Mouse (Mus musculus) limb, embryonic 14.5 days (tissue): ENCODE measurements around the gene Cplx3. TPM values are rescaled to one million over a fixed set of nuclear protein-coding genes. Genes with fewer than 3 reads are reported as not detected.

Experiments used
- ATAC-seq: fragments of 200-750 bp; cut with Nextera tagmentation; 2 replicates; pipeline ENCODE4 v1.8.0; 2017; ENCODE audit warnings: low read depth, moderate number of reproducible peaks, moderate TSS enrichment; ENCODE audit not compliant: low FRiP score
- DNase-seq: peaks from one replicate; pipeline ENCODE4 v3.0.0-alpha.2; 2015; ENCODE audit warnings: low spot score
- H3K27ac ChIP-seq: fragments of 300-500 bp; sonication (generic); replicated peaks from 2 replicates; pipeline ENCODE4 v1.5.1; 2014; ENCODE audit warnings: low read depth, mild to moderate bottlenecking, low read length, moderate library complexity, mixed read lengths
- H3K27me3 ChIP-seq: fragments of 300-500 bp; sonication (generic); 2 replicates; pipeline ENCODE4 v1.6.1; 2014; ENCODE audit warnings: low read length, mixed read lengths; ENCODE audit not compliant: control insufficient read depth, insufficient read depth
- H3K36me3 ChIP-seq: fragments of 300-500 bp; sonication (generic); 2 replicates; pipeline ENCODE4 v1.6.1; 2014; ENCODE audit warnings: mild to moderate bottlenecking, low read length, moderate library complexity, mixed read lengths; ENCODE audit not compliant: control insufficient read depth, insufficient read depth
- H3K4me1 ChIP-seq: fragments of 300-500 bp; sonication (generic); 2 replicates; pipeline ENCODE4 v1.6.1; 2014; ENCODE audit warnings: antibody characterized with exemption, low read length, mixed read lengths; ENCODE audit not compliant: control insufficient read depth, insufficient read depth
- H3K4me2 ChIP-seq: fragments of 300-500 bp; sonication (generic); replicated peaks from 2 replicates; pipeline ENCODE4 v1.6.1; 2014; ENCODE audit warnings: low read depth, mild to moderate bottlenecking, low read length, moderate library complexity; ENCODE audit not compliant: severe bottlenecking
- H3K4me3 ChIP-seq: fragments of 300-500 bp; sonication (generic); replicated peaks from 2 replicates; pipeline ENCODE4 v1.5.1; 2014; ENCODE audit warnings: low read length
- H3K9ac ChIP-seq: fragments of 300-500 bp; sonication (generic); 2 replicates; pipeline ENCODE4 v1.6.1; 2014; ENCODE audit warnings: mild to moderate bottlenecking, low read depth, low read length, moderate library complexity; ENCODE audit not compliant: severe bottlenecking
- H3K9me3 ChIP-seq: fragments of 300-500 bp; sonication (generic); 2 replicates; pipeline ENCODE4 v1.6.1; 2016; ENCODE audit warnings: low read length; ENCODE audit not compliant: control insufficient read depth
- POLR2A ChIP-seq: fragments of 200-500 bp; IDR thresholded peaks from 2 replicates; pipeline ENCODE4 v1.8.0; 2012; ENCODE audit warnings: inconsistent platforms, mild to moderate bottlenecking, moderate library complexity, borderline replicate concordance; ENCODE audit not compliant: insufficient read depth, insufficient read length; ENCODE audit errors: extremely low read depth
- WGBS: fragments of 180-500 bp; shearing (Covaris S2); extraction: QIAGEN DNeasy Blood & Tissue Kit; methylation state at CpG from one replicate; pipeline ENCODE4 v1.1.7; 2014; 5-methylcytosine and 5-hydroxymethylcytosine counted together
- polyA plus RNA-seq, 2 experiments: library from polyadenylated mRNA; depleted of rRNA in 1 of 2; stranded (reverse) in 1 of 2; unstranded in 1 of 2; fragments of >200 nt; fragmentation: Nextera tagmentation in 1 of 2; extraction: Ambion mirVana in 1 of 2; gene quantifications; 2 replicates each; pipeline versions ENCODE4 v1.2.1 to v1.2.3; 2012 to 2014

Cplx3 gene
- polyA plus RNA-seq, 2 experiments, result not detected

DNA sequence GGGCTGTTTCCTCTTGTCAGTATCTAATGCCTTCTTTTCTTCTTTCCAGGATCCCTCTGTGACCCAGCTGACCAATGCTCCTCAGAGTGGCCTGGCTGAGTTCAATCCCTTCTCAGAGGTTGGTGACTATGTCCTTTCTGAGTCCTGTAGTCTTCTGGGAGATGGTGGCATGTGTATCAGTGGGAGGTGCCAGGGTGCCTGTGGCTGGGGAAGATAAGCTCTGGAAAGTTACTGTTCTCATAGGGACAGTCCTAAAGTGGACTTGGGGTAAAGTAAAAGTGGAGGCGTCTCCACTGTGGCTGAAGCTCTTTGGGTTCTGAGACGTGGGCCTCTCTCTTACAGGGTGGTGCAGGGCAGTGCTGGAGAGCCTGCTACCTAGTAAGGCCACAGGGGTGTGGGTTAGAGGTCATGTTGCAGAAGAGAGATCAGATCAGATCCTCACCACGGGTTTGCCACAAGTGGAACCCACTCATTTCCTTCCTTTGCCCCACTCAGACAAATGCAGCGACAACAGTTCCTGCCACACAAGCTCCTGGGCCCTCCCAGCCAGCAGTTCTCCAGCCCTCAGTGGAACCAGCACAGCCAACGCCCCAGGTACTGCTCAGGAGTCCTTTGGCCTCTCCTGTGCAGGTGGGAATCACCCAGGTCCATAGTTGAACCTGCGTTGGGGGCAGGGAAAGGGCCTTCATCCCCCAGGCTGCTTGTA lies 28.8 kb downstream of the Cplx3 start:
- H3K27me3 ChIP-seq, result no peaks in the 10 kb centered on the region
- no peak overlapping the region for H3K4me2 ChIP-seq
- H3K4me1 ChIP-seq, result no peaks in the 10 kb centered on the region
- no peak overlapping the region for H3K9ac ChIP-seq
- peaks cover 53% of the 10 kb centered on the region for H3K36me3 ChIP-seq
- no peak for TF ChIP-seq POLR2A
- ATAC-seq, result no peak
- no peak overlapping the region for H3K27ac ChIP-seq
- DNase-seq, result no peak
- H3K9me3 ChIP-seq, result no peaks in the 10 kb centered on the region
- no peak overlapping the region for H3K4me3 ChIP-seq
- WGBS, result 82% methylated on average over 6 of the region's 6 CpGs

DNA sequence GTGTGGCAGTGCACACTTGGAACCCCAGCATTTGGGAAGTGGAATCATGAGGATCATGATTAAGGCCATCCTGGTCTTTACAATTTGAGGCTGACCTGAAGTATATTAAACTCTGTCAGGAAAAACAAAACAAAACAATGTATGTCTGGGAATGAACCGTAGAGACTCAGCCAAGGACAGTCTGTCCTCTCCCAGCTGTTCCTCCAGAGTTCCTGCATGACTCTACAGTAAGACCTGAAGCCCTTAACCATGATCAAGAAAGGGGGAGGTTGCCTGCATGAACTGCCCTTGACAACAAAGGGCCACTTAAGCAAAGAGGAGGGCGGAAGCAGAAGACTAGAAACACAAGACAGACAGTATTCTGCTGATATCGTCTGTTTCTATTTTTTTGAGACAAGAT lies 30.5 kb downstream of the Cplx3 start:
- Histone ChIP-seq H3K36me3 (peaks cover 36% of the 10 kb centered on the region), H3K4me1 (no peaks in the 10 kb centered on the region), H3K27me3 (no peaks in the 10 kb centered on the region), H3K4me2 (no peak overlapping the region), H3K9ac (no peak overlapping the region), H3K9me3 (no peaks in the 10 kb centered on the region), H3K4me3 (no peak overlapping the region), H3K27ac (no peak overlapping the region)
- DNase-seq, result no peak
- no peak for TF ChIP-seq POLR2A
- WGBS, result 80% methylated on average over 3 of the region's 3 CpGs
- ATAC-seq, result no peak

DNA sequence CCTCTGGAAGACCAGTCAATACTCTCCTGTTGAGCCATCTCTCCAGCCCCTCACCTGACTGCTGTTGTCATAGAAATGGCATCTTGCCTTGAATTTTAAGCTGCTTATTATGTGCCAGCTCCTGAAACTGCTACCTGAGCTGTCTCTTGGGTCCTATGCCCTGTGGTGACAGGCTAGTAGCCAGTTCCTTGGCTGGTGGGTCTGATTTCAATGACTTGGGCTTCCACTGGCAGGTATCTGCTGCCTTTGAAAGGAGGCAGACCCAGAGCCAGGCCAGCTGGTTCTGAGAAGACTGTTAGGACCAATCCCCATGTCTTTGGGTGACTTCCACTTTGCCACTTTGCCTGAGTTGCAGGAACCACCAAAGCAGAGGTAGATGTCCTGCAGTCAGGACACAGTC lies 31.7 kb downstream of the Cplx3 start:
- no peak overlapping the region for H3K9ac ChIP-seq
- H3K4me1 ChIP-seq, result no peaks in the 10 kb centered on the region
- H3K27ac ChIP-seq, result no peak overlapping the region
- H3K4me3 ChIP-seq, result no peak overlapping the region
- DNase-seq (no peak), ATAC-seq (no peak)
- H3K36me3 ChIP-seq, result peaks cover 32% of the 10 kb centered on the region
- H3K27me3 ChIP-seq, result no peaks in the 10 kb centered on the region
- H3K9me3 ChIP-seq, result no peaks in the 10 kb centered on the region
- no peak overlapping the region for H3K4me2 ChIP-seq
- TF ChIP-seq POLR2A, result no peak

DNA sequence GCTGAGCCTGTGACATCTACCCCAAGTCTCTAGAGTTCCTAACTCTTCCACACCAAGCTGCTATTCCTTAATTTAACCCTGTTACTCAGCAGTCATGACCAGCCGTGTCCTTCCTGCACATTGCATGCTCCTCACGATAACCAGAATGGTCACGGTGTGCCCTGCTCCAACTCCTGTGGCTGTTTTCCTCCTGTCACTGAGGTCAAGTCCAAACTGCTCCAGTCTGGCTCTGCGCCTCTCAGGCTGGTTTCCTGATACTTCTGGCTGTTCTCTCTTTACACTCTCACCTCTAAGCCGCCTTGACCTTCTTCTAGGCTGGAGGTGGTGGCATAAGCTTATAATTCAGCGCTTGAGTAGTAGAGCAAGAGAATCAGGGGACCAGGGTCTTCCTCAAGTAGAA lies 37.6 kb downstream of the Cplx3 start:
- 92% methylated on average over 6 of the region's 6 CpGs for WGBS
- DNase-seq (no peak), ATAC-seq (no peak)
- no peak overlapping the region for H3K27ac ChIP-seq
- TF ChIP-seq POLR2A, result no peak
- no peaks in the 10 kb centered on the region for H3K27me3 ChIP-seq
- H3K36me3 ChIP-seq, result peaks cover 25% of the 10 kb centered on the region
- no peaks in the 10 kb centered on the region for H3K9me3 ChIP-seq
- H3K9ac ChIP-seq, result no peak overlapping the region
- H3K4me1 ChIP-seq, result peaks cover 12% of the 10 kb centered on the region; the same call in 1 of the 2 replicates
- no peak overlapping the region for H3K4me2 ChIP-seq
- H3K4me3 ChIP-seq, result no peak overlapping the region

DNA sequence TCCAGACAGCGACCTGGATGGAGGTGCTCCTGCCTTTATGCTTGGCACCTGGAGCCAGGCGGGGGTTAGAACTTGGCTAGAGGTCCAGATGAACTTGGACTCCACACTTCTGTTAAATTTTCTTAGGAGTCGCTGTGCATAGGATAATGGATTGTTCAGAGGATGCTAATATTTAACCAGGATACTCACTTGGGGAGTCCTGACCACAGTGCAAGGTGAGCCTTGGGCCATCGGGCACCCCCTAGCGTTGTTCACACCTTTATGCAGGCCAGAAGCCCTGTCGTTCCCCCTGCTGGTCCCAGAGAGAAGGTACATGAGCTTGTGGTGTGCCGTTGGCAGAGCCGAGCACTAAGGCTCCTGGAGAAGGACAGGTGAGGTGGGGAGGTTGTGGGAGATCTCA lies 39.2 kb downstream of the Cplx3 start:
- DNase-seq (no peak), ATAC-seq (no peak)
- Histone ChIP-seq H3K27ac (peak overlapping the region; percentile 81), H3K4me3 (no peak overlapping the region), H3K4me2 (no peak overlapping the region), H3K27me3 (no peaks in the 10 kb centered on the region), H3K36me3 (peaks cover 25% of the 10 kb centered on the region), H3K4me1 (peaks cover 20% of the 10 kb centered on the region), H3K9me3 (no peaks in the 10 kb centered on the region), H3K9ac (no peak overlapping the region)
- no peak for TF ChIP-seq POLR2A
- 55% methylated on average over 8 of the region's 8 CpGs for WGBS
